Mouse (Mus musculus) hindbrain, embryonic 15.5 days (tissue): ENCODE data around the gene Zfhx2. TPM values are rescaled to one million over a fixed set of nuclear protein-coding genes. Genes with fewer than 3 reads are reported as not detected.
A peak's percentile ranks its signal among the peaks of the same experiment; 100 is the strongest.

Experiments used
- ATAC-seq: fragments of 200-750 bp; cut with Nextera tagmentation; 2 replicates; pipeline ENCODE4 v1.8.0; 2017; ENCODE audit warnings: low read depth, moderate number of reproducible peaks, moderate TSS enrichment; ENCODE audit not compliant: low FRiP score
- H3K27ac ChIP-seq: fragments of 300-500 bp; sonication (generic); replicated peaks from 2 replicates; pipeline ENCODE4 v1.5.1; 2015; ENCODE audit warnings: mild to moderate bottlenecking, inconsistent platforms
- H3K27me3 ChIP-seq: fragments of 300-500 bp; sonication (generic); 2 replicates; pipeline ENCODE4 v1.6.1; 2015; ENCODE audit warnings: control low read depth, inconsistent platforms
- H3K36me3 ChIP-seq: fragments of 300-500 bp; sonication (generic); 2 replicates; pipeline ENCODE4 v1.6.1; 2015; ENCODE audit warnings: control low read depth, inconsistent platforms
- H3K4me1 ChIP-seq: fragments of 300-500 bp; sonication (generic); replicated peaks from 2 replicates; pipeline ENCODE4 v1.6.1; 2015; ENCODE audit warnings: control low read depth, inconsistent platforms
- H3K4me2 ChIP-seq: fragments of 300-500 bp; sonication (generic); 2 replicates; pipeline ENCODE4 v1.6.1; 2015; ENCODE audit warnings: moderate library complexity, mild to moderate bottlenecking, inconsistent platforms
- H3K4me3 ChIP-seq: fragments of 300-500 bp; sonication (generic); 2 replicates; pipeline ENCODE4 v1.5.1; 2015; ENCODE audit warnings: mild to moderate bottlenecking, inconsistent platforms
- H3K9ac ChIP-seq: fragments of 300-500 bp; sonication (generic); 2 replicates; pipeline ENCODE4 v1.6.1; 2015; ENCODE audit warnings: inconsistent platforms
- H3K9me3 ChIP-seq: fragments of 300-500 bp; sonication (generic); 2 replicates; pipeline ENCODE4 v1.6.1; 2016; ENCODE audit warnings: control low read depth, inconsistent platforms
- WGBS: fragments of 180-500 bp; shearing (Covaris S2); methylation state at CpG from one replicate; pipeline ENCODE4 v1.1.7; 2015; 5-methylcytosine and 5-hydroxymethylcytosine counted together
- polyA plus RNA-seq: library from polyadenylated mRNA; unstranded; fragments of >200 nt; fragmentation: Nextera tagmentation; extraction: Ambion mirVana; gene quantifications from 2 replicates; pipeline ENCODE4 v1.2.1, GENCODE M21; 2015

The Zfhx2 gene
- polyA plus RNA-seq, 1 experiment from 2014 or later, result 24.9 TPM

- peaks cover 19% of the 10 kb centered on the region for H3K36me3 ChIP-seq
- H3K27ac ChIP-seq, result peak overlapping the region; percentile 91
- H3K9ac ChIP-seq, result no peak overlapping the region
- H3K4me2 ChIP-seq, result peak overlapping the region; percentile 41; the same call in 1 of the 2 replicates
- WGBS, result 13% methylated on average over 5 of the region's 5 CpGs
- no peaks in the 10 kb centered on the region for H3K9me3 ChIP-seq
- no peak overlapping the region for H3K4me3 ChIP-seq
- peaks cover 41% of the 10 kb centered on the region for H3K4me1 ChIP-seq
- H3K27me3 ChIP-seq, result no peaks in the 10 kb centered on the region
- no peak for ATAC-seq
These were observed 64.9 kb downstream of the Zfhx2 start for GRCm38 (mm10) chr14:55027251-55027650.

GRCm38 (mm10) chr14:55025527-55025926, 66.6 kb downstream of the Zfhx2 start:
- no peak overlapping the region for H3K4me3 ChIP-seq
- H3K27me3 ChIP-seq, result no peaks in the 10 kb centered on the region
- H3K27ac ChIP-seq, result no peak overlapping the region
- H3K36me3 ChIP-seq, result peaks cover 34% of the 10 kb centered on the region
- no peak for ATAC-seq
- peaks cover 34% of the 10 kb centered on the region for H3K4me1 ChIP-seq
- H3K9ac ChIP-seq, result no peak overlapping the region
- H3K4me2 ChIP-seq, result no peak overlapping the region
- no peaks in the 10 kb centered on the region for H3K9me3 ChIP-seq
- WGBS, result 80% methylated on average over 5 of the region's 5 CpGs

GRCm38 (mm10) chr14:55024236-55024635, 67.9 kb downstream of the Zfhx2 start:
- Histone ChIP-seq H3K36me3 (peaks cover 34% of the 10 kb centered on the region), H3K9ac (no peak overlapping the region), H3K4me1 (peaks cover 25% of the 10 kb centered on the region), H3K27ac (no peak overlapping the region), H3K4me3 (no peak overlapping the region), H3K4me2 (no peak overlapping the region), H3K27me3 (no peaks in the 10 kb centered on the region), H3K9me3 (no peaks in the 10 kb centered on the region)
- WGBS, result 62% methylated on average over 7 of the region's 7 CpGs
- ATAC-seq, result no peak

GRCm38 (mm10) chr14:55023011-55023410, 69.1 kb downstream of the Zfhx2 start:
- no peak for ATAC-seq
- Histone ChIP-seq H3K27me3 (no peaks in the 10 kb centered on the region), H3K4me3 (no peak overlapping the region), H3K9ac (no peak overlapping the region), H3K27ac (no peak overlapping the region), H3K36me3 (peaks cover 40% of the 10 kb centered on the region), H3K9me3 (no peaks in the 10 kb centered on the region), H3K4me1 (peaks cover 13% of the 10 kb centered on the region), H3K4me2 (no peak overlapping the region)
- 93% methylated on average over 15 of the region's 15 CpGs for WGBS

- Histone ChIP-seq H3K9me3 (no peaks in the 10 kb centered on the region), H3K27me3 (no peaks in the 10 kb centered on the region), H3K4me2 (no peak overlapping the region), H3K4me3 (no peak overlapping the region), H3K4me1 (peaks cover 4% of the 10 kb centered on the region; the same call in 1 of the 2 replicates), H3K36me3 (peaks cover 45% of the 10 kb centered on the region), H3K27ac (no peak overlapping the region), H3K9ac (no peak overlapping the region)
- ATAC-seq, result no peak
- WGBS, result 35% methylated on average over 9 of the region's 9 CpGs
These were observed 71.7 kb downstream of the Zfhx2 start for GRCm38 (mm10) chr14:55020394-55020793.

GRCm38 (mm10) chr14:55016876-55017275, 75.2 kb downstream of the Zfhx2 start:
- WGBS, result 92% methylated on average over 16 of the region's 16 CpGs
- H3K27ac ChIP-seq, result no peak overlapping the region
- H3K36me3 ChIP-seq, result peaks cover 22% of the 10 kb centered on the region
- no peak overlapping the region for H3K9ac ChIP-seq
- no peaks in the 10 kb centered on the region for H3K9me3 ChIP-seq
- no peak overlapping the region for H3K4me2 ChIP-seq
- peaks cover 7% of the 10 kb centered on the region for H3K4me1 ChIP-seq
- no peaks in the 10 kb centered on the region for H3K27me3 ChIP-seq
- H3K4me3 ChIP-seq, result no peak overlapping the region
- ATAC-seq, result no peak

GRCm38 (mm10) chr14:55015767-55016111, 76.4 kb downstream of the Zfhx2 start:
- no peaks in the 10 kb centered on the region for H3K9me3 ChIP-seq
- 0% methylated on average over 17 of the region's 17 CpGs for WGBS
- H3K4me1 ChIP-seq, result peaks cover 7% of the 10 kb centered on the region
- peak overlapping the region; percentile 73 for H3K27ac ChIP-seq
- H3K4me3 ChIP-seq, result peak overlapping the region; percentile 60
- H3K9ac ChIP-seq, result peak overlapping the region; percentile 61
- H3K36me3 ChIP-seq, result 0 out of 2 replicates have a peak, but pooled peaks cover 13% of the 10 kb centered on the region
- H3K27me3 ChIP-seq, result no peaks in the 10 kb centered on the region
- no peak; the same call in 1 of the 2 replicates for ATAC-seq
- peak overlapping the region; percentile 78 for H3K4me2 ChIP-seq

GRCm38 (mm10) chr14:55014991-55015766, 76.9 kb downstream of the Zfhx2 start, which contains the start of gene Ngdn:
Gene Ngdn (plus strand): TSS chr14:55015454.
- 0 out of 2 replicates have a peak, but pooled peaks cover 11% of the 10 kb centered on the region for H3K36me3 ChIP-seq
- H3K27me3 ChIP-seq, result no peaks in the 10 kb centered on the region
- H3K4me3 ChIP-seq, result peak within 1 kb of the TSS; percentile 60
- no peaks in the 10 kb centered on the region for H3K9me3 ChIP-seq
- WGBS, result under 1% methylated on average over 36 of the region's 36 CpGs
- ATAC-seq, result peak; percentile 98
- peaks cover 7% of the 10 kb centered on the region for H3K4me1 ChIP-seq
- H3K9ac ChIP-seq, result peak within 1 kb of the TSS; percentile 61
- peak within 1 kb of the TSS; percentile 90 for H3K27ac ChIP-seq
- peak within 1 kb of the TSS; percentile 78 for H3K4me2 ChIP-seq

GRCm38 (mm10) chr14:55014591-55014990, 77.5 kb downstream of the Zfhx2 start:
- ATAC-seq, result peak; percentile 69

GRCm38 (mm10) chr14:55011116-55011515, 81.0 kb downstream of the Zfhx2 start:
- H3K4me2 ChIP-seq, result no peak overlapping the region
- 55% methylated on average over 4 of the region's 4 CpGs for WGBS
- no peaks in the 10 kb centered on the region for H3K36me3 ChIP-seq
- H3K9ac ChIP-seq, result no peak overlapping the region
- no peak overlapping the region for H3K27ac ChIP-seq
- H3K4me3 ChIP-seq, result no peak overlapping the region
- H3K9me3 ChIP-seq, result no peaks in the 10 kb centered on the region
- H3K27me3 ChIP-seq, result no peaks in the 10 kb centered on the region
- no peak for ATAC-seq
- peaks cover 7% of the 10 kb centered on the region for H3K4me1 ChIP-seq

More at GRCm38 (mm10) chr14:55014591-55014990, 77.5 kb downstream of the Zfhx2 start:
- Histone ChIP-seq H3K4me1 (peaks cover 7% of the 10 kb centered on the region), H3K4me3 (peak overlapping the region; percentile 41), H3K4me2 (peak overlapping the region; percentile 57), H3K36me3 (0 out of 2 replicates have a peak, but pooled peaks cover 11% of the 10 kb centered on the region), H3K9me3 (no peaks in the 10 kb centered on the region), H3K27ac (peak overlapping the region; percentile 90), H3K9ac (peak overlapping the region; percentile 53), H3K27me3 (no peaks in the 10 kb centered on the region)
- WGBS, result under 1% methylated on average over 27 of the region's 27 CpGs
